14 mouse cellular contexts compared by ENCODE assay signal in genomic region chr10:126385644-126386043, GRCm38 (mm10).
"Had no signal": no experiment of that assay in that cellular context is flagged by ENCODE, and none has a peak within 500 bp of the region (broad histone marks: within the 10 kb centered on the region; RNA-seq: fewer than 3 reads in every experiment).

No protein-coding gene starts in this region.

- H3K4me3 ChIP-seq: neural tube, embryonic 13.5 days; neural tube, embryonic 15.5 days; stomach, embryonic 15.5 days had no signal

- H3K27me3 ChIP-seq: neural tube, embryonic 13.5 days; neural tube, embryonic 15.5 days; stomach, embryonic 15.5 days had no signal

- H3K27ac ChIP-seq: neural tube, embryonic 13.5 days; neural tube, embryonic 15.5 days; stomach, embryonic 15.5 days; stomach, postnatal 0 days had no signal

- H3K9ac ChIP-seq: neural tube, embryonic 13.5 days; neural tube, embryonic 15.5 days; stomach, embryonic 15.5 days had no signal

- H3K4me2 ChIP-seq: neural tube, embryonic 13.5 days; neural tube, embryonic 15.5 days; stomach, embryonic 15.5 days had no signal

- H3K36me3 ChIP-seq: neural tube, embryonic 13.5 days; neural tube, embryonic 15.5 days; stomach, embryonic 15.5 days had no signal

- DNase-seq: retina, postnatal 1 day; right cerebral cortex, adult 18-20 months; right cerebral cortex, postnatal 14 days; right cerebral cortex, postnatal 25 days; right cerebral cortex, postnatal 4 days; thymus, adult 18-20 months; thymus, adult 2 months; thymus, postnatal 14 days; thymus, postnatal 25 days; thymus, postnatal 36 days had no signal

- H3K9me3 ChIP-seq: neural tube, embryonic 13.5 days; neural tube, embryonic 15.5 days; stomach, embryonic 15.5 days had no signal

- H3K4me1 ChIP-seq: neural tube, embryonic 13.5 days; neural tube, embryonic 15.5 days; stomach, embryonic 15.5 days had no signal
